Mouse (Mus musculus) skeletal muscle tissue, postnatal 0 days (tissue): ENCODE results near the gene Ezr. TPM values are rescaled to one million over a fixed set of nuclear protein-coding genes. Genes with fewer than 3 reads are reported as not detected.

Experiments used
- polyA plus RNA-seq: library from polyadenylated mRNA; unstranded; fragments of >200 nt; fragmentation: Nextera tagmentation; extraction: Ambion mirVana; gene quantifications from 2 replicates; pipeline ENCODE4 v1.2.1, GENCODE M21; 2015

The Ezr gene
- polyA plus RNA-seq = 7.9 and 13.1 TPM in 2 replicates

DNA sequence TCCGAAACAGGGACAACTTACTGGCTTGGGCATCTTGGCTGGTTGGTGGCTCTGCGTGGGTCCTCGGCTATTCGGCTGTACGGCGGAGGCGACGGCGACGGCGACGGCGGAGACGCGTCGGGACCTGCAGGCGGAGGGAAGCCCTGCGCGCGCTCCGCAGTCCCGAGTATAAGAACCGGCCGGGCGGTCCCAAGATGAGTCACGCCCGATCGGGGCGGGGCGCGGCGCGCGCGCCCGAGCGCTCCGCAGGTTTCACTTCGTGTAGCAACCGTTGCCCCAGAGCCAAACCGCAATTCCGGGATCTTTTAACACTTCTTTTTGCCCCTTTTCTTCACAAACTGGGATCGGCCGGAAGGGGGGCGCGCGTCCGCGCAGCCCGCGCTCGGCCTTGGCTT, at the start of gene Ezr:
Gene Ezr (minus strand): TSS at position 174 of the 395 bp plus-strand sequence.

Other genes with a start within 250 kb of the Ezr start
- 14.9 and 16.4 TPM in 2 replicates for gene Dynlt1c, start 181.1 kb downstream of the Ezr start, polyA plus RNA-seq
- gene Dynlt1f, start 126.9 kb downstream of the Ezr start, polyA plus RNA-seq = 124 and 128 TPM in 2 replicates
- 0.78 and 1.1 TPM in 2 replicates for gene Sytl3, start 123.7 kb downstream of the Ezr start, polyA plus RNA-seq
- 46.7 and 48.1 TPM in 2 replicates for gene Rsph3b, start 165.9 kb upstream of the Ezr start, polyA plus RNA-seq
- gene Tagap1, start 178.4 kb upstream of the Ezr start, polyA plus RNA-seq = 20.8 and 22.7 TPM in 2 replicates
- gene Rnaset2b, start 187.8 kb upstream of the Ezr start, polyA plus RNA-seq = 204 and 214 TPM in 2 replicates
- 0.06 TPM in 1 of 2 replicates, not detected in the other for gene Gm49721, start 196.1 kb upstream of the Ezr start, polyA plus RNA-seq
- not detected in 2 replicates for gene Gm1604a, start 242.8 kb upstream of the Ezr start, polyA plus RNA-seq